Mouse (Mus musculus): ENCODE measurements at regions not wholly inside any gene's neighbourhood (a gene's known extent, or its start where the extent isn't known, plus 50 kb on each side); places are given as distances from the start of the nearest gene placed in this dataset.

DNA sequence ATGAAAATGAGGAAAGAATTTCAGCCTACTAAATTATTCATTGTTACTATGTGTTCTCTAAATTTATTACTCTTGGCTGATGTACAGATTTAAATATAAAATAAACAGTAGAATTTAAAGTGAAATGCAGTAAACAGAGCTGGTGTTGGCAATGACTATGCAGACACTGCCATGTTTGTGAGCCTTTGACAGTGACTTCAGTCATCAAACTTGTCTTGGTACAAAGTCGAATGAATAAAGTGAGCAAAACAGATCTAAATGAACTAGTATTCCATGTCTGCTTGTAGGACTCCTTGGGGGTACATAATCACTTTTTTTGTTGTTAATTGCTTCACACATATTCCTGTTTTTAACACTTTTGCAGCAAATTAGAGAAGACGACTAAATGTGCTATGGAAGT lies 318.9 kb upstream of the Fshr start:
- TF ChIP-seq CEBPB (IDR thresholded peaks at IDR 0.05; ENCODE audit: insufficient read depth, poor library complexity, severe bottlenecking) (no peak), POLR2A (IDR thresholded peaks at IDR 0.05; ENCODE audit: insufficient read length, low read depth) (no peak), MYOG (IDR thresholded peaks at IDR 0.05; ENCODE audit: control insufficient read depth in 1 of 3, insufficient read depth in 1 of 3, insufficient read length in 2 of 3, low read depth in 2 of 3) (no peak), USF1 (IDR thresholded peaks at IDR 0.05; ENCODE audit: low read depth) (no peak), MAX (IDR thresholded peaks at IDR 0.05; ENCODE audit: low read depth) (no peak), E2F4 (IDR thresholded peaks at IDR 0.05; ENCODE audit: insufficient read depth) (no peak), SRF (IDR thresholded peaks at IDR 0.05; ENCODE audit: control insufficient read depth, insufficient read length, low read depth) (no peak), MYOD1 (IDR thresholded peaks at IDR 0.05; ENCODE audit: control insufficient read depth in 1 of 3, insufficient read length in 2 of 3, low read depth in 2 of 3) (no peak)
